Mouse (Mus musculus) hindbrain, embryonic 13.5 days (tissue): ENCODE measurements around the gene Baz1a. TPM values are rescaled to one million over a fixed set of nuclear protein-coding genes. Genes with fewer than 3 reads are reported as not detected.
"Not testable (repeated sequence)": the region's sequence is repeated elsewhere in the genome, so short reads cannot be mapped to it uniquely, and the experiment has no call there.

Experiments
- ATAC-seq: fragments of 200-750 bp; cut with Nextera tagmentation; 2 replicates; pipeline ENCODE4 v1.8.0; 2017; ENCODE audit warnings: moderate TSS enrichment; ENCODE audit not compliant: low FRiP score
- H3K27ac ChIP-seq: fragments of 300-500 bp; sonication (generic); 2 replicates; pipeline ENCODE4 v1.5.1; 2015; ENCODE audit warnings: inconsistent platforms, mild to moderate bottlenecking, moderate library complexity
- H3K27me3 ChIP-seq: fragments of 300-500 bp; sonication (generic); 2 replicates; pipeline ENCODE4 v1.6.1; 2015; ENCODE audit warnings: mild to moderate bottlenecking, inconsistent platforms
- H3K36me3 ChIP-seq: fragments of 300-500 bp; sonication (generic); 2 replicates; pipeline ENCODE4 v1.6.1; 2015; ENCODE audit warnings: mild to moderate bottlenecking, inconsistent platforms
- H3K4me1 ChIP-seq: fragments of 300-500 bp; sonication (generic); replicated peaks from 2 replicates; pipeline ENCODE4 v1.6.1; 2015; ENCODE audit warnings: inconsistent platforms
- H3K4me2 ChIP-seq: fragments of 300-500 bp; sonication (generic); 2 replicates; pipeline ENCODE4 v1.6.1; 2015; ENCODE audit warnings: inconsistent platforms, mild to moderate bottlenecking, moderate library complexity
- H3K4me3 ChIP-seq: fragments of 300-500 bp; sonication (generic); 2 replicates; pipeline ENCODE4 v1.5.1; 2015; ENCODE audit warnings: mild to moderate bottlenecking, inconsistent platforms
- H3K9ac ChIP-seq: fragments of 300-500 bp; sonication (generic); 2 replicates; pipeline ENCODE4 v1.6.1; 2015; ENCODE audit warnings: mild to moderate bottlenecking, inconsistent platforms
- H3K9me3 ChIP-seq: fragments of 300-500 bp; sonication (generic); 2 replicates; pipeline ENCODE4 v1.6.1; 2016; ENCODE audit warnings: inconsistent platforms
- WGBS: fragments of 180-500 bp; shearing (Covaris S2); methylation state at CpG from one replicate; pipeline ENCODE4 v1.1.7; 2015; 5-methylcytosine and 5-hydroxymethylcytosine counted together
- polyA plus RNA-seq: library from polyadenylated mRNA; unstranded; fragments of >200 nt; fragmentation: Nextera tagmentation; extraction: Ambion mirVana; gene quantifications from 2 replicates; pipeline ENCODE4 v1.2.1, GENCODE M21; 2015

Baz1a gene
- polyA plus RNA-seq, 1 experiment from 2014 or later: 12.8 TPM

- H3K27ac ChIP-seq, H3K9ac ChIP-seq, H3K9me3 ChIP-seq, H3K4me1 ChIP-seq, H3K4me3 ChIP-seq, H3K4me2 ChIP-seq, ATAC-seq, H3K27me3 ChIP-seq: not testable (repeated sequence)
- H3K36me3 ChIP-seq: peaks cover 17% of the 10 kb centered on the region
- 93% methylated on average over 6 of the region's 6 CpGs for WGBS
Observed at GRCm38 (mm10) chr12:54942586-54943157, 71.5 kb downstream of the Baz1a start.

- H3K27ac ChIP-seq, H3K4me1 ChIP-seq, H3K9ac ChIP-seq, ATAC-seq, H3K27me3 ChIP-seq, H3K9me3 ChIP-seq, H3K4me3 ChIP-seq, H3K4me2 ChIP-seq: not testable (repeated sequence)
- 95% methylated on average over 5 of the region's 5 CpGs for WGBS
- peaks cover 28% of the 10 kb centered on the region for H3K36me3 ChIP-seq
Observed at GRCm38 (mm10) chr12:54937581-54938343, 76.4 kb downstream of the Baz1a start.

GRCm38 (mm10) chr12:54910387-54910786 is 103.8 kb downstream of the Baz1a start:
- Histone ChIP-seq H3K9me3 (no peaks in the 10 kb centered on the region), H3K4me2 (no peak overlapping the region), H3K36me3 (peaks cover 49% of the 10 kb centered on the region), H3K4me3 (no peak overlapping the region), H3K9ac (no peak overlapping the region), H3K27ac (no peak overlapping the region), H3K4me1 (no peaks in the 10 kb centered on the region), H3K27me3 (no peaks in the 10 kb centered on the region)
- ATAC-seq: no peak
- WGBS: 90% methylated on average over 3 of the region's 3 CpGs

GRCm38 (mm10) chr12:54892559-54892958 is 121.6 kb downstream of the Baz1a start:
- H3K27ac ChIP-seq, H3K9ac ChIP-seq, H3K27me3 ChIP-seq, H3K4me2 ChIP-seq, H3K4me1 ChIP-seq, H3K4me3 ChIP-seq, ATAC-seq, H3K9me3 ChIP-seq: not testable (repeated sequence)
- H3K36me3 ChIP-seq: peaks cover 20% of the 10 kb centered on the region
- 72% methylated on average over 2 of the region's 2 CpGs for WGBS

- Histone ChIP-seq H3K9ac (no peak overlapping the region), H3K27me3 (no peaks in the 10 kb centered on the region), H3K9me3 (no peaks in the 10 kb centered on the region), H3K27ac (no peak overlapping the region), H3K36me3 (peaks cover 6% of the 10 kb centered on the region; the same call in 1 of the 2 replicates), H3K4me1 (no peaks in the 10 kb centered on the region), H3K4me3 (no peak overlapping the region), H3K4me2 (no peak overlapping the region)
- ATAC-seq: no peak
- WGBS: 100% methylated on average over 2 of the region's 2 CpGs
Observed at GRCm38 (mm10) chr12:54890426-54890825, 123.7 kb downstream of the Baz1a start.

- no peak for ATAC-seq
- Histone ChIP-seq H3K4me1 (no peaks in the 10 kb centered on the region), H3K27ac (no peak overlapping the region), H3K9me3 (no peaks in the 10 kb centered on the region), H3K9ac (no peak overlapping the region), H3K4me3 (no peak overlapping the region), H3K36me3 (0 out of 2 replicates have a peak, but pooled peaks cover 4% of the 10 kb centered on the region), H3K27me3 (no peaks in the 10 kb centered on the region), H3K4me2 (no peak overlapping the region)
- 87% methylated on average over 4 of the region's 4 CpGs for WGBS
Observed at GRCm38 (mm10) chr12:54887580-54888127, 126.5 kb downstream of the Baz1a start.

- no peak for ATAC-seq
- Histone ChIP-seq H3K4me3 (no peak overlapping the region), H3K4me1 (no peaks in the 10 kb centered on the region), H3K27me3 (no peaks in the 10 kb centered on the region), H3K36me3 (no peaks in the 10 kb centered on the region), H3K4me2 (no peak overlapping the region), H3K9ac (no peak overlapping the region), H3K9me3 (no peaks in the 10 kb centered on the region), H3K27ac (no peak overlapping the region)
- 11% methylated on average over 6 of the region's 6 CpGs for WGBS
Observed at GRCm38 (mm10) chr12:54879630-54880029, 134.5 kb downstream of the Baz1a start.

- H3K36me3 ChIP-seq: no peaks in the 10 kb centered on the region
- WGBS: 79% methylated on average over 5 of the region's 5 CpGs
- no peak overlapping the region for H3K4me2 ChIP-seq
- H3K4me1 ChIP-seq: no peaks in the 10 kb centered on the region
- no peak overlapping the region for H3K4me3 ChIP-seq
- H3K27ac ChIP-seq: no peak overlapping the region
- H3K27me3 ChIP-seq: no peaks in the 10 kb centered on the region
- no peak for ATAC-seq
- no peak overlapping the region for H3K9ac ChIP-seq
- H3K9me3 ChIP-seq: no peaks in the 10 kb centered on the region
Observed at GRCm38 (mm10) chr12:54879211-54879610, 134.9 kb downstream of the Baz1a start.

GRCm38 (mm10) chr12:54877875-54878274 is 136.3 kb downstream of the Baz1a start:
- 80% methylated on average over 1 of the region's 1 CpGs for WGBS
- no peaks in the 10 kb centered on the region for H3K27me3 ChIP-seq

GRCm38 (mm10) chr12:54876879-54877278 is 137.3 kb downstream of the Baz1a start:
- Histone ChIP-seq H3K27me3 (no peaks in the 10 kb centered on the region), H3K36me3 (no peaks in the 10 kb centered on the region), H3K4me1 (no peaks in the 10 kb centered on the region), H3K4me2 (no peak overlapping the region), H3K9me3 (no peaks in the 10 kb centered on the region), H3K4me3 (no peak overlapping the region), H3K27ac (no peak overlapping the region), H3K9ac (no peak overlapping the region)
- WGBS: 47% methylated on average over 5 of the region's 5 CpGs
- ATAC-seq: no peak

More at GRCm38 (mm10) chr12:54877875-54878274, 136.3 kb downstream of the Baz1a start:
- Histone ChIP-seq H3K4me3 (no peak overlapping the region), H3K9ac (no peak overlapping the region), H3K4me1 (no peaks in the 10 kb centered on the region), H3K36me3 (no peaks in the 10 kb centered on the region), H3K9me3 (no peaks in the 10 kb centered on the region), H3K4me2 (no peak overlapping the region), H3K27ac (no peak overlapping the region)
- no peak for ATAC-seq

GRCm38 (mm10) chr12:54874711-54875110 is 139.4 kb downstream of the Baz1a start:
- Histone ChIP-seq H3K27ac (no peak overlapping the region), H3K9me3 (no peaks in the 10 kb centered on the region), H3K4me3 (no peak overlapping the region), H3K27me3 (no peaks in the 10 kb centered on the region), H3K4me2 (no peak overlapping the region), H3K36me3 (no peaks in the 10 kb centered on the region), H3K9ac (no peak overlapping the region), H3K4me1 (no peaks in the 10 kb centered on the region)
- no peak for ATAC-seq
- 78% methylated on average over 6 of the region's 6 CpGs for WGBS

- H3K9ac ChIP-seq: peak within 1 kb of the TSS; percentile 99
- peaks cover 19% of the 10 kb centered on the region for H3K4me1 ChIP-seq
- peaks cover 10% of the 10 kb centered on the region for H3K36me3 ChIP-seq
- peak within 1 kb of the TSS; percentile 92 for H3K4me3 ChIP-seq
- peak; percentile 93 for ATAC-seq
- H3K27ac ChIP-seq: peak within 1 kb of the TSS; percentile 99
- no peaks in the 10 kb centered on the region for H3K27me3 ChIP-seq
- H3K9me3 ChIP-seq: peaks cover 4% of the 10 kb centered on the region; the same call in 1 of the 2 replicates
- WGBS: 1% methylated on average over 55 of the region's 82 CpGs
- peak within 1 kb of the TSS; percentile 80 for H3K4me2 ChIP-seq
Observed at GRCm38 (mm10) chr12:54862606-54863535, 151.3 kb downstream of the Baz1a start, which contains the start of gene Cfl2. Gene Cfl2 (minus strand): TSS chr12:54862877.
